Mouse (Mus musculus) forebrain, embryonic 13.5 days (tissue): Measurements from ENCODE around the gene Arhgap33. TPM values are rescaled to one million over a fixed set of nuclear protein-coding genes. Genes with fewer than 3 reads are reported as not detected.
"Not testable (repeated sequence)": the region's sequence is repeated elsewhere in the genome, so short reads cannot be mapped to it uniquely, and the experiment has no call there.

Experiments
- ATAC-seq: fragments of 200-750 bp; cut with Nextera tagmentation; 2 replicates; pipeline ENCODE4 v1.8.0; 2017
- H3K27ac ChIP-seq: fragments of 300-500 bp; sonication (generic); 2 replicates; pipeline ENCODE4 v1.5.1; 2015; ENCODE audit warnings: inconsistent platforms, mild to moderate bottlenecking, moderate library complexity
- H3K27me3 ChIP-seq: fragments of 300-500 bp; sonication (generic); 2 replicates; pipeline ENCODE4 v1.6.1; 2015; ENCODE audit warnings: mild to moderate bottlenecking, inconsistent platforms
- H3K36me3 ChIP-seq: fragments of 300-500 bp; sonication (generic); 2 replicates; pipeline ENCODE4 v1.6.1; 2015; ENCODE audit warnings: mild to moderate bottlenecking, inconsistent platforms; ENCODE audit not compliant: poor library complexity, severe bottlenecking
- H3K4me1 ChIP-seq: fragments of 300-500 bp; sonication (generic); 2 replicates; pipeline ENCODE4 v1.6.1; 2015; ENCODE audit warnings: inconsistent platforms
- H3K4me2 ChIP-seq: fragments of 300-500 bp; sonication (generic); 2 replicates; pipeline ENCODE4 v1.6.1; 2015; ENCODE audit warnings: inconsistent platforms, mild to moderate bottlenecking, moderate library complexity
- H3K4me3 ChIP-seq: fragments of 300-500 bp; sonication (generic); 2 replicates; pipeline ENCODE4 v1.5.1; 2015; ENCODE audit warnings: mild to moderate bottlenecking, inconsistent platforms
- H3K9ac ChIP-seq: fragments of 300-500 bp; sonication (generic); 2 replicates; pipeline ENCODE4 v1.6.1; 2015; ENCODE audit warnings: mild to moderate bottlenecking, inconsistent platforms
- H3K9me3 ChIP-seq: fragments of 300-500 bp; sonication (generic); replicated peaks from 2 replicates; pipeline ENCODE4 v1.6.1; 2016; ENCODE audit warnings: inconsistent platforms
- WGBS: fragments of 180-500 bp; shearing (Covaris S2); methylation state at CpG from one replicate; pipeline ENCODE4 v1.1.7; 2015; 5-methylcytosine and 5-hydroxymethylcytosine counted together
- microRNA-seq: library from miRNA; unstranded; fragments of <30 nt; microRNA quantifications from one replicate; pipeline ENCODE4, GENCODE M21; 2016
- polyA plus RNA-seq: library from polyadenylated mRNA; unstranded; fragments of >200 nt; fragmentation: Nextera tagmentation; extraction: Ambion mirVana; gene quantifications from 2 replicates; pipeline ENCODE4 v1.2.1, GENCODE M21; 2015

Arhgap33 gene
- polyA plus RNA-seq, 1 experiment from 2014 or later: 80.6 TPM

- Histone ChIP-seq H3K27ac (no peak overlapping the region), H3K4me1 (no peaks in the 10 kb centered on the region), H3K4me3 (no peak overlapping the region), H3K9me3 (no peaks in the 10 kb centered on the region), H3K36me3 (no peaks in the 10 kb centered on the region), H3K9ac (no peak overlapping the region), H3K4me2 (no peak overlapping the region), H3K27me3 (peaks cover 20% of the 10 kb centered on the region)
- 17% methylated on average over 8 of the region's 8 CpGs for WGBS
- no peak for ATAC-seq
Measured at GRCm38 (mm10) chr7:30484250-30484649, 50.6 kb downstream of the Arhgap33 start.

- Histone ChIP-seq H3K9me3 (no peaks in the 10 kb centered on the region), H3K4me1 (peaks cover 9% of the 10 kb centered on the region), H3K27ac (no peak overlapping the region), H3K36me3 (no peaks in the 10 kb centered on the region), H3K4me3 (peak overlapping the region; percentile 34), H3K27me3 (peaks cover 16% of the 10 kb centered on the region), H3K4me2 (peak overlapping the region; percentile 59), H3K9ac (peak overlapping the region; percentile 34)
- ATAC-seq: peak; percentile 55; the same call in 1 of the 2 replicates
- 8% methylated on average over 31 of the region's 32 CpGs for WGBS
Measured at GRCm38 (mm10) chr7:30477415-30478381, 57.2 kb downstream of the Arhgap33 start.

DNA sequence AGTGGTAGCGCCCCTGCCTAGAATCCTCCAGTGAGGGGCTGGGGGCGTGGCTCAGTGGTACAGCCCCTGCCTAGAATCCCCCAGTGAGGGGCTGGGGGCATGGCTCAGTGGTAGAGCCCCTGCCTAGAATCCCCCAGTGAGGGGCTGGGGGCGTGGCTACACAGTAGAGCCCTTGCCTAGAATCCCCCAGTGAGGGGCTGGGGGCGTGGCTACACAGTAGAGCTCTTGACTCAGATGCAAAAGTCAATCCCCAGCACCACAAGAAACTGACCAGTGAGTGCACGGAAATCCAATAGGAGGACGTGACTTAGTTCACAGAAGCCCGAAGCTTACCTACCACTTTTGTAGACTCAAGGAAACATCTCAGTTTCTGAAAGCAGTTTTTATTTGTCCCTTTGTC, 58.7 kb downstream of the Arhgap33 start:
- not testable (repeated sequence) for H3K36me3 ChIP-seq, H3K9ac ChIP-seq, ATAC-seq, H3K27ac ChIP-seq, H3K4me3 ChIP-seq, H3K9me3 ChIP-seq, H3K4me1 ChIP-seq, H3K4me2 ChIP-seq
- H3K27me3 ChIP-seq: peaks cover 11% of the 10 kb centered on the region
- WGBS: 85% methylated on average over 6 of the region's 7 CpGs

GRCm38 (mm10) chr7:30474999-30475398, 59.9 kb downstream of the Arhgap33 start:
- no peak for ATAC-seq
- Histone ChIP-seq H3K4me2 (no peak overlapping the region), H3K9ac (no peak overlapping the region), H3K9me3 (no peaks in the 10 kb centered on the region), H3K36me3 (no peaks in the 10 kb centered on the region), H3K27me3 (peaks cover 14% of the 10 kb centered on the region), H3K4me3 (no peak overlapping the region), H3K4me1 (peaks cover 9% of the 10 kb centered on the region), H3K27ac (no peak overlapping the region)
- WGBS: 70% methylated on average over 4 of the region's 4 CpGs

DNA sequence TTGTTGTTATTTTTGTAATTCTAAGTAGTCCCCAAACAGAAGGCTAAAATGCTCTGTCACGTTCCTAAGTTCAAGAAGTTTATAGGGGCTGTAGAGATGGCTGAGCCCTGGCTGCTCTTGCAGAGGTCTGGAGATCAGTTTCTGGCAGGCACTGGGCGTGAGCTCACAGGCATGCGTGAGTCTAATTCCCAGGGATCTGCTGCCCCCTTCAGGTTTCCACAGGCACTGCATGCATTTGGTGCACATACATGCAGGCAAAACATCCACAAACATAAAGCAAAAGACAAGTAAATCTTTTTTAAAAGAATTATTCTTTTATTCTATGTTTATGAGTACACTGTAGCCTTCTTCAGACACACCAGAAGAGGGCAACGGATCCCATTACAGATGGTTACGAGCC, 62.4 kb downstream of the Arhgap33 start:
- Histone ChIP-seq H3K27me3 (peaks cover 20% of the 10 kb centered on the region), H3K4me2 (no peak overlapping the region), H3K4me3 (no peak overlapping the region), H3K27ac (no peak overlapping the region), H3K9me3 (no peaks in the 10 kb centered on the region), H3K36me3 (no peaks in the 10 kb centered on the region), H3K4me1 (peaks cover 2% of the 10 kb centered on the region), H3K9ac (no peak overlapping the region)
- ATAC-seq: no peak
- 49% methylated on average over 5 of the region's 5 CpGs for WGBS

Small RNA genes lying within 50 kb of the gene (microRNA-seq; reads per million reads assigned to microRNA genes)
- not detected for gene Gm38670

Other genes starting within 250 kb of the Arhgap33 start
- 88.8 and 91.4 TPM in 2 replicates for gene Clip3, start 243.3 kb downstream of the Arhgap33 start, polyA plus RNA-seq
- 101 and 102 TPM in 2 replicates for gene Alkbh6, start 226.3 kb downstream of the Arhgap33 start, polyA plus RNA-seq
- gene Syne4, start 220.3 kb downstream of the Arhgap33 start, polyA plus RNA-seq: 9.2 and 12.7 TPM in 2 replicates
- gene E130208F15Rik, start 213.3 kb downstream of the Arhgap33 start, polyA plus RNA-seq: not detected in 2 replicates
- 24.2 and 24.7 TPM in 2 replicates for gene Sdhaf1, start 211.2 kb downstream of the Arhgap33 start, polyA plus RNA-seq
- gene Lrfn3, start 172.3 kb downstream of the Arhgap33 start, polyA plus RNA-seq: 8.1 and 9.7 TPM in 2 replicates
- 12.1 and 15.6 TPM in 2 replicates for gene Tyrobp, start 121.3 kb downstream of the Arhgap33 start, polyA plus RNA-seq
- 0.88 TPM in 1 of 2 replicates, not detected in the other for gene Hcst, start 115.2 kb downstream of the Arhgap33 start, polyA plus RNA-seq
- gene Nfkbid, start 113.3 kb downstream of the Arhgap33 start, polyA plus RNA-seq: 1.3 and 1.6 TPM in 2 replicates
- 306 and 329 TPM in 2 replicates for gene Aplp1, start 89.5 kb downstream of the Arhgap33 start, polyA plus RNA-seq
- 0.36 and 0.65 TPM in 2 replicates for gene Kirrel2, start 77.4 kb downstream of the Arhgap33 start, polyA plus RNA-seq
- gene Nphs1, start 76.7 kb downstream of the Arhgap33 start, polyA plus RNA-seq: 0.15 and 0.18 TPM in 2 replicates
- gene Prodh2, start 41.4 kb downstream of the Arhgap33 start, polyA plus RNA-seq: 0.31 TPM in 1 of 2 replicates, not detected in the other
- 11.0 and 12.1 TPM in 2 replicates for gene Hspb6, start 17.1 kb upstream of the Arhgap33 start, polyA plus RNA-seq
- 14.8 and 17.5 TPM in 2 replicates for gene Proser3, start 17.2 kb upstream of the Arhgap33 start, polyA plus RNA-seq
- 53.0 and 65.1 TPM in 2 replicates for gene Lin37, start 24.8 kb upstream of the Arhgap33 start, polyA plus RNA-seq
- 114 and 122 TPM in 2 replicates for gene U2af1l4, start 28.2 kb upstream of the Arhgap33 start, polyA plus RNA-seq
- gene Gm49396, start 28.3 kb upstream of the Arhgap33 start, polyA plus RNA-seq: 20.2 and 22.5 TPM in 2 replicates
- gene Psenen, start 28.6 kb upstream of the Arhgap33 start, polyA plus RNA-seq: 128 and 141 TPM in 2 replicates
- 7.4 and 8.2 TPM in 2 replicates for gene Igflr1, start 30.4 kb upstream of the Arhgap33 start, polyA plus RNA-seq
- gene Kmt2b, start 53.7 kb upstream of the Arhgap33 start, polyA plus RNA-seq: 11.6 and 14.1 TPM in 2 replicates
- 0.34 and 0.43 TPM in 2 replicates for gene Zbtb32, start 63.8 kb upstream of the Arhgap33 start, polyA plus RNA-seq
- gene Upk1a, start 77.8 kb upstream of the Arhgap33 start, polyA plus RNA-seq: 0.19 and 0.37 TPM in 2 replicates
- 944 and 1,056 TPM in 2 replicates for gene Cox6b1, start 91.1 kb upstream of the Arhgap33 start, polyA plus RNA-seq
- not detected in 2 replicates for gene Etv2, start 100.8 kb upstream of the Arhgap33 start, polyA plus RNA-seq
- gene Rbm42, start 115.3 kb upstream of the Arhgap33 start, polyA plus RNA-seq: 144 and 146 TPM in 2 replicates
- gene Haus5, start 129.9 kb upstream of the Arhgap33 start, polyA plus RNA-seq: 52.7 and 57.2 TPM in 2 replicates
- not detected in 2 replicates for gene Pmis2, start 136.5 kb upstream of the Arhgap33 start, polyA plus RNA-seq
- gene 2200002J24Rik, start 163.9 kb upstream of the Arhgap33 start, polyA plus RNA-seq: not detected in 2 replicates
- gene Atp4a, start 177.1 kb upstream of the Arhgap33 start, polyA plus RNA-seq: 0.79 and 1.4 TPM in 2 replicates
- 182 and 188 TPM in 2 replicates for gene Tmem147, start 194.5 kb upstream of the Arhgap33 start, polyA plus RNA-seq
- gene Gapdhs, start 208.6 kb upstream of the Arhgap33 start, polyA plus RNA-seq: 0.93 and 1.0 TPM in 2 replicates
- gene Sbsn, start 216.4 kb upstream of the Arhgap33 start, polyA plus RNA-seq: 1.5 and 1.9 TPM in 2 replicates
- 0.68 TPM in 1 of 2 replicates, not detected in the other for gene Dmkn, start 228.7 kb upstream of the Arhgap33 start, polyA plus RNA-seq